Mouse (Mus musculus) ES-Bruce4 (cell line): ENCODE results near the gene Ppp5c. TPM values are rescaled to one million over a fixed set of nuclear protein-coding genes. Genes with fewer than 3 reads are reported as not detected.
A peak's percentile ranks its signal among the peaks of the same experiment; 100 is the strongest.
"Not testable (repeated sequence)": the region's sequence is repeated elsewhere in the genome, so short reads cannot be mapped to it uniquely, and the experiment has no call there.

Source experiments
- H3K27ac ChIP-seq: 2 replicates; pipeline ENCODE4 v1.5.1; 2012; ENCODE audit warnings: low read length, inconsistent platforms; ENCODE audit not compliant: insufficient read depth
- H3K27me3 ChIP-seq: 2 replicates; pipeline ENCODE4 v1.6.1; 2012; ENCODE audit warnings: mild to moderate bottlenecking, low read length, inconsistent platforms; ENCODE audit not compliant: control insufficient read depth, poor library complexity, insufficient read depth, severe bottlenecking
- H3K36me3 ChIP-seq: 2 replicates; pipeline ENCODE4 v1.6.1; 2012; ENCODE audit warnings: inconsistent platforms, mild to moderate bottlenecking, low read length, moderate library complexity; ENCODE audit not compliant: control insufficient read depth, poor library complexity, insufficient read depth, severe bottlenecking
- H3K4me1 ChIP-seq: one replicate; pipeline ENCODE4 v1.8.1; 2011; ENCODE audit warnings: low read length; ENCODE audit not compliant: control insufficient read depth, insufficient read depth
- H3K4me3 ChIP-seq: 2 replicates; pipeline ENCODE4 v1.5.1; 2011; ENCODE audit warnings: low read depth, mild to moderate bottlenecking, low read length
- H3K9ac ChIP-seq: 2 replicates; pipeline ENCODE4 v1.6.1; 2012; ENCODE audit warnings: low read depth, mild to moderate bottlenecking, inconsistent platforms; ENCODE audit not compliant: poor library complexity, severe bottlenecking
- H3K9me3 ChIP-seq: replicated peaks from 2 replicates; pipeline ENCODE4 v1.6.1; 2012; ENCODE audit warnings: mild to moderate bottlenecking, low read length, inconsistent platforms; ENCODE audit not compliant: control insufficient read depth, poor library complexity, insufficient read depth, severe bottlenecking
- CTCF ChIP-seq: IDR thresholded peaks from one replicate; pipeline ENCODE4 v1.8.1; 2011; ENCODE audit warnings: low read depth, low read length
- EP300 ChIP-seq: IDR thresholded peaks from 2 replicates; pipeline ENCODE4 v1.6.1; 2011; ENCODE audit warnings: low read depth, low read length; ENCODE audit not compliant: insufficient read depth
- POLR2A ChIP-seq: IDR thresholded peaks from one replicate; pipeline ENCODE4 v1.8.1; 2011; ENCODE audit warnings: low read length; ENCODE audit not compliant: insufficient read depth
- polyA plus RNA-seq: library from polyadenylated mRNA; stranded (reverse); fragments of >200 nt; gene quantifications from 2 replicates; pipeline ENCODE4 v1.2.4, GENCODE M21; 2011; ENCODE audit warnings: low read depth; ENCODE audit not compliant: missing spikeins, insufficient read depth, insufficient read length

Ppp5c gene
- polyA plus RNA-seq, result 106 and 107 TPM in 2 replicates

DNA sequence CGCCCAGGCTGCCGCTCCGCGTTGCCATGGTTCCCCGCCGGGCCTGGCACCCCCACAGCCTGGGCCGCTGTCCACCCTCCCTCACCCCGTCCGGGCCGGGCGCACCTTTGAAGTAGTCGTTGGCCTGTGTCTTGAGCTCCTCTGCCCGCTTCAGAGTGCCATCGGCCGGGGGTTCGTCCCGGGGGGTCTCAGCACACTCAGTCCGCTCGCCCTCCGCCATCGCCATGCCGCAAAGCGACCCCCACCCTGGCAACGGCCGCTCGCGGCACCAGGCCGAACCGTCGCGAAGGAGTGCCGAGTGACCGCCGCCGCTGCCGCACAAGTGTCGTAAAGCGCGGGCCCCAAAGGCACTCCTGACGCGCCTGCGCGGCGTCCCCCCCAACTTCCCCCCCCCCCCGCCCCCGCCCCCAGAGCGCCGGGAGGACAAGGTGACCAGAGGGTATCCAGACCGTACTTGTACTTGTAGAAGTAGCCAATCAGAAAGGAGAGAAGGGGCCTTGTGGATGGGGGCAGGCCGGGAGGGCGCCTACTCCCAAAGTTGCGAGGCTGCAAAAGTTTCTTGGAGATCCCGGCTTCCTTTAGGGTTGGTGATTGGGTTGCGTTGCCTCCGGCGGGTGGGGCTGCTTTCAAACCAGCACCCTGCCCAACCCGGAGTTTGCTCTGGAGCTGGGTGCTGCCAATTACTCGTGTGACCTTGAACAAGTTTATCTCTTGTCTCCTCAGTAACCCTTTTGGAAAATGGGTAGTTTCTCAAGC lies at the start of gene Ppp5c:
Ppp5c (minus strand) TSS at position 337 of the 756 bp plus-strand sequence.
- Histone ChIP-seq H3K27ac (peak within 1 kb of the TSS; percentile 55; the same call in 1 of the 2 replicates), H3K4me3 (peak within 1 kb of the TSS; percentile 83), H3K9me3 (no peaks in the 10 kb centered on the region), H3K36me3 (no peaks in the 10 kb centered on the region), H3K27me3 (no peaks in the 10 kb centered on the region), H3K9ac (peak within 1 kb of the TSS; percentile 78), H3K4me1 (peaks cover 2% of the 10 kb centered on the region)
- TF ChIP-seq POLR2A (no peak), CTCF (no peak), EP300 (0 out of 2 replicates have a peak, but pooled peaks have one; percentile 29)

- Histone ChIP-seq H3K27me3 (no peaks in the 10 kb centered on the region), H3K9ac (no peak overlapping the region), H3K36me3 (no peaks in the 10 kb centered on the region), H3K27ac (no peak overlapping the region), H3K4me1 (no peaks in the 10 kb centered on the region), H3K9me3 (no peaks in the 10 kb centered on the region; the same call in 1 of the 2 replicates), H3K4me3 (no peak overlapping the region)
- TF ChIP-seq POLR2A (no peak), CTCF (no peak), EP300 (no peak)
Observed at GRCm38 (mm10) chr7:17076542-17076941, 48.8 kb upstream of the Ppp5c start.

- TF ChIP-seq EP300, result no peak
- peak; percentile 89 for TF ChIP-seq CTCF
- no peak for TF ChIP-seq POLR2A
- Histone ChIP-seq H3K27me3 (no peaks in the 10 kb centered on the region), H3K27ac (no peak within 1 kb of the TSS), H3K4me3 (no peak within 1 kb of the TSS), H3K36me3 (no peaks in the 10 kb centered on the region), H3K4me1 (no peaks in the 10 kb centered on the region), H3K9ac (no peak within 1 kb of the TSS), H3K9me3 (no peaks in the 10 kb centered on the region; the same call in 1 of the 2 replicates)
Observed at GRCm38 (mm10) chr7:17073904-17074615, 46.3 kb upstream of the Ppp5c start, which contains the start of gene Psg16. Gene Psg16, plus strand, starts transcription at chr7:17074040.

DNA sequence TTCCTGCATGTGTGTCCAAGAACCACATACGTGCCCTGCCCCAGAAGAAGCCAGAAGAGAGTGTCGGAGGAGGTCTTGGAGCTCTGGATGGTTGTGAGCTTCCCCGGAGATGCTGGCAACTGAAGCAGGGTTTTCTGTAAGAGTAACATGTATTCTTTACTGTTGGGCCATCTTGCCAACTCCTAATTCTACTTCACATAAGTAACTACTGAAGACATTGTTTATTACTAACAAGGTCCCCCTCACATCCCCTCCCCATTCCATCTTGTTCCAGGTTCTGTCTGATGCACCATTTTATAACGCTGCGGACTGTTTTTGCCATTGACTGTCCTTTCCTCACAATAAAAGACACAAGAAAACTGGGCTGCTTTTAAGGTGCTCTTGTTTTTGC lies 45.8 kb upstream of the Ppp5c start:
- Histone ChIP-seq H3K27ac (no peak overlapping the region), H3K36me3 (no peaks in the 10 kb centered on the region), H3K4me1 (no peaks in the 10 kb centered on the region), H3K27me3 (no peaks in the 10 kb centered on the region), H3K4me3 (no peak overlapping the region), H3K9me3 (no peaks in the 10 kb centered on the region; the same call in 1 of the 2 replicates), H3K9ac (no peak overlapping the region)
- TF ChIP-seq POLR2A (no peak), EP300 (no peak), CTCF (no peak)

- H3K27me3 ChIP-seq, H3K9ac ChIP-seq, H3K27ac ChIP-seq, H3K4me1 ChIP-seq, H3K36me3 ChIP-seq, H3K4me3 ChIP-seq, H3K9me3 ChIP-seq: not testable (repeated sequence)
Observed at GRCm38 (mm10) chr7:17067651-17068050, 39.9 kb upstream of the Ppp5c start.

DNA sequence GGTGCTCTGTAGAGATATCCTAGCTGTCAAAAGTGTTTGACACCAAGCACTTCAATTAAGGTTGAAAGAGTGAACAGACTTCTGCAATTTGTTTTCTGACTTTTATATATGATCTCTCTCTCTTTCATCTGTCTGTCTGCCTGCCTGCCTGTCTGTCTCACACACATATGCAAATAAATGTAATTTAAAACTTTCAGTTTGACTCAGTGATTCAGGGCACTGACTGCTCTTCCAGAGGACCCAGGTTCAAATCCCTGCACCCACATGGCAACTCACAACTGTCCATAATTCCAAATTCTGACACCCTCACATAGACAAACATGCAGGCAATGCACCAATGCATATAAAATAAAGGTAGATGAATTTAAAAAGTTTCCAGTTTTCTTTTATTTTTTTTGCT lies 39.3 kb upstream of the Ppp5c start:
- TF ChIP-seq POLR2A, result no peak
- TF ChIP-seq EP300, result no peak
- no peak for TF ChIP-seq CTCF

More for the DNA sequence above, 39.3 kb upstream of the Ppp5c start:
- H3K4me3 ChIP-seq, result no peak overlapping the region
- H3K27ac ChIP-seq, result no peak overlapping the region
- no peak overlapping the region for H3K9ac ChIP-seq
- H3K9me3 ChIP-seq, result no peaks in the 10 kb centered on the region
- no peaks in the 10 kb centered on the region for H3K27me3 ChIP-seq
- no peaks in the 10 kb centered on the region for H3K4me1 ChIP-seq
- H3K36me3 ChIP-seq, result no peaks in the 10 kb centered on the region
